Mouse (Mus musculus) left cerebral cortex, adult 2 months (tissue): ENCODE results near the gene Ick. TPM values are rescaled to one million over a fixed set of nuclear protein-coding genes. Genes with fewer than 3 reads are reported as not detected.

Experiments
- DNase-seq, 2 experiments: peaks; one replicate each; pipeline ENCODE4 v3.0.0; 2021 to 2022; ENCODE audit warnings: low spot score in 2 of 2, mixed read lengths in 1 of 2; ENCODE audit errors: extremely low spot score in 1 of 2
- H3K27ac ChIP-seq: fragments of 200-600 bp; 2 replicates; pipeline ENCODE4 v1.8.1; 2022
- H3K4me3 ChIP-seq: fragments of 200-600 bp; 2 replicates; pipeline ENCODE4 v1.8.1; 2022
- CTCF ChIP-seq: fragments of 200-600 bp; IDR thresholded peaks from 2 replicates; pipeline ENCODE4 v1.8.1; 2022; ENCODE audit warnings: antibody characterized with exemption, mild to moderate bottlenecking, moderate library complexity
- intact Hi-C: fragments of 180-260 bp; cut with DNase I; formaldehyde crosslinking; loops from one replicate; pipeline ENCODE4 v1.15.1; 2025
- total RNA-seq, 2 experiments: library from RNA; stranded (reverse); gene quantifications; 2 replicates each; pipeline ENCODE4 v1.2.3; 2021

Gene Ick
- total RNA-seq, 2 experiments from 2014 or later: 17.4 to 19.2 TPM

DNA sequence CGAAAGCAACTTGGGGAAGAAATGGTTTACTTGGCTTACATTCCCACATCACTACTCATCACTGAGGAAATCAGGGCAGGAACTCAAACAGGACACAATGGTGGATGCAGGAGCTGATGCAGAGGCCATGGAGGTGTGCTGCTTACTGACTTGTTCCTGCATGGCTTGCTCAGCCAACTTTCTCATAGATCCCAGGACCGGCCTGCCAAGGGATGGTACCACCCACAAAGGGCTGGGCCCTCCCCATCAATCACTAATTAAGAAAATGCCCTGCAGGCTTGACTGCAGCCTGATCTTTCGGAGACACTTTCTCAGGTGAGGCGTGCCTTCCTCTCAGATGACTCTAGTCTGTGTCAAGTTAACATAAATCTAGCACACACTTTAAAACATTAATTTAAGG is 2.2 kb upstream of the Ick start:
- Histone ChIP-seq H3K27ac (no peak overlapping the region), H3K4me3 (no peak overlapping the region)
- no peak for DNase-seq
- intact Hi-C loops: loop anchor here (5.0 kb wide), 1 partner anchor 190 kb away; the partner anchor contains the start of gene Elovl5
- no peak for TF ChIP-seq CTCF

GRCm38 (mm10) chr9:78107582-78107911 is 1.4 kb upstream of the Ick start:
- Histone ChIP-seq H3K27ac (no peak overlapping the region), H3K4me3 (peak overlapping the region; percentile 99)
- DNase-seq: no peak
- intact Hi-C loops: loop anchor here (5.0 kb wide), 1 partner anchor 190 kb away; the partner anchor contains the start of gene Elovl5
- TF ChIP-seq CTCF: no peak

GRCm38 (mm10) chr9:78107912-78108795 is 838 bp upstream of the Ick start:
- Histone ChIP-seq H3K27ac (peak overlapping the region; percentile 94), H3K4me3 (peak overlapping the region; percentile 99)
- intact Hi-C loops: loop anchor here (2.0 to 5.0 kb wide), 2 partner anchors 87 to 191 kb away; partner anchors contain the start of gene Elovl5
- TF ChIP-seq CTCF: no peak
- peak; percentile 85 to 86 for DNase-seq

GRCm38 (mm10) chr9:78109656-78110055 is 664 bp downstream of the Ick start:
- intact Hi-C loops: loop anchor here (2.0 to 5.0 kb wide), 3 partner anchors 58 to 192 kb away; partner anchors contain the start of gene Elovl5
- H3K4me3 ChIP-seq: peak overlapping the region; percentile 99
- H3K27ac ChIP-seq: no peak overlapping the region
- peak; percentile 32 for TF ChIP-seq CTCF
- no peak for DNase-seq

GRCm38 (mm10) chr9:78111456-78111855 is 2.5 kb downstream of the Ick start:
- Histone ChIP-seq H3K4me3 (no peak overlapping the region), H3K27ac (no peak overlapping the region)
- no peak for DNase-seq
- TF ChIP-seq CTCF: no peak
- intact Hi-C loops: loop anchor here (5.0 kb wide), 1 partner anchor 56 kb away; no protein-coding TSS in a partner anchor

DNA sequence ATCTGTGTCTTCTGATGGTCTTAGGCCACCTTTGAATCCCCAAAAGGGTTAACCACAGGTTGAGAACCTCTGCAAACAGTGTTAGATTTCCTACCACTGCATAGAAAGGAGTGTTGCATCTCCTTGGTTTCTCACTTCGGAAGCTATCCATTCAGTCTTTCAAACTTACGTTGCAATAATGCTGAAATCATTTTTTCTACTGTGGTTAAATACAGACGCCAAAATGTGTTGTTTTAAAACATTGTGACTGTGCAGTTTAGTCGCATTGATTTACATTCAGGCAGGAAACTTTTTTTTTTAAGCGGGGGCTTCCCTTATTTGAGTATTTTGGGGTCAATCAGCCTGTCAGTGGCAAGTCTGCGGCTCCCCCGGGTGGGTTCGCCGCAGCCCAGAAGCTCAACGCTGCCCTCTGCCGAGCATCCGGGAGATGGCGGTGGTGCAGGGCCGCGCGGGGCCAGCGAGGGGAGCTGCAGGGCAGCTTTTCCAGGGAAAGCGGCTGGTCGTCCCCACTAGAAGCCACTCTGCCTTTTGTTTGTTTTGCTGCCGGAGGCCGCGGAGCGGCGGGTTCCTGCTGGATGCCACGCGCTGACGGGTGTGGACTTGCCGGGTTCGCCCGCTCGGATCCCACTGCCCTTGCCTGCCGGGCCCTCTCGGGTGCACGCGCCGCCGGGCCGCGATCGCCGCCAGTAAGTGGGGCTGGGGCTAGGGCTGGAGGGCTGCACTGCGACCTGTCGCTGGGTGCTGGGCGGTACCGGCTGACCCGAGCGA is 4.0 kb downstream of the Ick start:
- intact Hi-C loops: loop anchor here (2.0 to 5.0 kb wide), 3 partner anchors 34 to 64 kb away; no protein-coding TSS in a partner anchor

DNA sequence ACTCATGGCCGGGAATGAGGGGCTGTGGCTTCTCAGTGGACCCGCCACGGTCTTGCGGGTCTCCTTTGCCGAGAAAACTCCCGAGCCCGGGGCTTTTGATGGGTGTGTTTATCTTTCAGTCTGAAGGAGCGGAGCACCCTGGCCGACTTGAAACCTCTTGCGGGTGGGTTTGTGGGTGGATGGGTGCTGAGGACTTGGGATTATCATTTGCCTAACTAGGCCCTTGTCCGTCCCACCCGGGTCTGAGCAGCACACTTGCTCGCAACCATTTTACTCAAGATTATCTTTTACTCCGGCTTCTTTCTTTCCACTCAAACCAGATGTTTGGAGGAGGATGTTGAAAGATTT is 4.5 kb downstream of the Ick start:
- intact Hi-C loops: loop anchor here (2.0 to 5.0 kb wide), 3 partner anchors 33 to 63 kb away; no protein-coding TSS in a partner anchor
- no peak for TF ChIP-seq CTCF
- Histone ChIP-seq H3K27ac (peak overlapping the region; percentile 97), H3K4me3 (peak overlapping the region; percentile 97)
- no peak for DNase-seq

More for the DNA sequence above, 4.0 kb downstream of the Ick start:
- Histone ChIP-seq H3K27ac (peak overlapping the region; percentile 97), H3K4me3 (peak overlapping the region; percentile 97)
- DNase-seq: peak; percentile 91 to 97
- TF ChIP-seq CTCF: peak; percentile 100

- Histone ChIP-seq H3K4me3 (no peak overlapping the region), H3K27ac (no peak overlapping the region)
- no peak for TF ChIP-seq CTCF
- DNase-seq: no peak
- intact Hi-C loops: no loop called here
These were observed 6.8 kb downstream of the Ick start for GRCm38 (mm10) chr9:78115746-78116145.

DNA sequence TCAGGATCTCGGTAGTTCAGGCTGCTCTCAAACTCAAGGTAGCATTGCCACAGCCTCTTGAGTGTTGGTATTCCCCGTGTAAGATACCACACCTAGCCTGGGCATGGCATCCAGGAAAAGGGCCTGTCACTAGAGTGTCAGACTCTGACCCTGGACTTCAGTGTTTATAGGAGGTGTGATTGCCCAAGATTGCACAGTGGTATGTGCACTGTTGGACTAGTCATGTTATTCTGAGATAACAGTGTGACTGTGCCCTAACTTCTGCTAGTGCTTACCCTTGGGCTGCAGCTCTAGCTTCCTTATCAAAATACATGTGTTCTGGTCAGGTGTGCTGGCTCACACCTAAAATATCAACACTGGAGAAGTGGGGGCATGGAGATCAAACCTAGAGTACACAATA is 8.7 kb downstream of the Ick start:
- intact Hi-C loops: no loop called here

DNA sequence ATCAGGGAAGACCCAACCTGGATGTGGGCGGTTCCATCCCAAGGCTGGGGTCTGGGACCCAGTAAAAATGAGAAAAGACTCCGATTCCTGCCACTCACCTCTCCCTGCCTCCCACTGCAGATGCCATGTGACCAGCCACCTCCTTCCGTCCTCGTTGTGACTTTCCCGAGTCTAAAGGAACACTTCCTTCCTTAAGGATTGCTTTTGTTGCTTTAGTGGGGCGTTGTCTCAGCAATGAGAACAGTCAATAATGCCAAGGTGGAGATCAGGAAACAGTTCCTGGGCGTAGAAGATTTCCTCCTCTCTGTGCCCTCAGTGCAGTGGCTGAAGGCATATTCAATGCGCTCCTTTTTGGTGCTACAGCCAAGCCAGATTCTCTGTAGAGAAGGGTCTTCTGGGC is 12.4 kb downstream of the Ick start:
- Histone ChIP-seq H3K4me3 (no peak overlapping the region), H3K27ac (peak overlapping the region; percentile 66)
- DNase-seq: no peak
- intact Hi-C loops: no loop called here
- no peak for TF ChIP-seq CTCF

More for the DNA sequence above, 8.7 kb downstream of the Ick start:
- H3K4me3 ChIP-seq: no peak overlapping the region
- DNase-seq: no peak
- TF ChIP-seq CTCF: no peak
- no peak overlapping the region for H3K27ac ChIP-seq

DNA sequence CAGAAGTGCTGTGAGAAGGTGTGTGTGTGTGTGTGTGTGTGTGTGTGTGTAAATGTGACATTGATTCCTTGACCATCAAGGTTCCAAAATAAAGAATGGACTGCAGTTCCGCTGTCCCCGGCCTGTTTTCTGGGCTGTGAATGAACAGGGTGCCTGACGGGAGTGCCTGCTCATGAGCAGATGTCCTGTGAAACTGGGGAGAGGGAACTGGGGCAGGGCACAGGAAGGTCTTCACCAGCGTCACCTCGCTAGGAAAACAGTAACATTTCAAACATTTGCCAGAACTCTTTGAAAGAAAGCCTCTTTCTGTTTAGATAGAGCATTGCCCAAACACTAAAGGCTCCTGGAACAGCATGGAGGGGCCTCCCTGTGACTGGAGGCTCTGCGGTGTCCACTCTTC is 13.0 kb downstream of the Ick start:
- no peak overlapping the region for H3K4me3 ChIP-seq
- no peak for TF ChIP-seq CTCF
- peak overlapping the region; percentile 66 for H3K27ac ChIP-seq
- intact Hi-C loops: no loop called here
- DNase-seq: no peak
